Mouse (Mus musculus) G1E (cell line): ENCODE results near the gene Mpdu1. TPM values are rescaled to one million over a fixed set of nuclear protein-coding genes. Genes with fewer than 3 reads are reported as not detected.
A peak's percentile ranks its signal among the peaks of the same experiment; 100 is the strongest.

Experiments
- ATAC-seq: 2 replicates; pipeline ENCODE4 v1.8.0; 2016; ENCODE audit warnings: mild to moderate bottlenecking; ENCODE audit not compliant: insufficient number of reproducible peaks, poor library complexity, low FRiP score, severe bottlenecking; ENCODE audit errors: extremely low read depth
- DNase-seq: peaks from one replicate; pipeline ENCODE4 v3.0.0; 2012; ENCODE audit warnings: low spot score
- H3K27me3 ChIP-seq: 2 replicates; pipeline ENCODE4 v1.6.1; 2012; ENCODE audit warnings: mild to moderate bottlenecking, low read length, inconsistent platforms; ENCODE audit not compliant: insufficient read depth
- H3K36me3 ChIP-seq: replicated peaks from 2 replicates; pipeline ENCODE3; 2012; ENCODE audit warnings: mild to moderate bottlenecking, inconsistent platforms
- H3K4me1 ChIP-seq: 2 replicates; pipeline ENCODE4 v1.6.1; 2012; ENCODE audit warnings: low read depth, low read length, inconsistent platforms, mixed read lengths; ENCODE audit not compliant: insufficient read depth
- H3K4me3 ChIP-seq: 2 replicates; pipeline ENCODE4 v1.5.1; 2012; ENCODE audit warnings: low read depth, mild to moderate bottlenecking, inconsistent platforms, low read length, moderate library complexity, mixed read lengths
- H3K9me3 ChIP-seq: replicated peaks from 2 replicates; pipeline ENCODE4 v1.6.1; 2012; ENCODE audit warnings: inconsistent platforms
- CTCF ChIP-seq: IDR thresholded peaks from 2 replicates; pipeline ENCODE4 v1.5.1; 2012; ENCODE audit warnings: low read depth, low read length, inconsistent platforms, mixed read lengths
- GATA1 ChIP-seq: IDR thresholded peaks from 2 replicates; pipeline ENCODE4 v1.6.1; 2012; ENCODE audit warnings: borderline replicate concordance, low read length, inconsistent platforms, mixed read lengths
- GATA2 ChIP-seq: IDR thresholded peaks from 2 replicates; pipeline ENCODE4 v1.6.1; 2012; ENCODE audit warnings: low read depth, low read length, inconsistent platforms, borderline replicate concordance
- POLR2AphosphoS5 ChIP-seq: IDR thresholded peaks from 2 replicates; pipeline ENCODE4 v1.6.1; 2012; ENCODE audit warnings: low read depth, low read length, inconsistent platforms; ENCODE audit not compliant: insufficient replicate concordance
- TAL1 ChIP-seq: conservative IDR thresholded peaks from 2 replicates; pipeline ENCODE4 v1.6.1; 2012; ENCODE audit warnings: low read depth, low read length, inconsistent platforms, mixed read lengths
- polyA plus RNA-seq: library from polyadenylated mRNA; stranded (reverse); fragments of >175 nt; gene quantifications from 2 replicates; pipeline ENCODE4 v1.2.3, GENCODE M21; 2012
- total RNA-seq, 2 experiments: library from RNA; stranded (forward) in 1 of 2; stranded (reverse) in 1 of 2; fragments of 200-1000 nt in 1 of 2; fragments of >200 nt in 1 of 2; fragmentation: Nextera tagmentation in 1 of 2; gene quantifications; 2 replicates each; pipeline ENCODE4 v1.2.3; 2014 to 2017

Mpdu1 gene
- total RNA-seq (2014; fragmentation: Nextera tagmentation): 27.0 and 31.1 TPM in 2 replicates
- total RNA-seq (2017): 43.4 and 63.6 TPM in 2 replicates
- polyA plus RNA-seq: 22.7 and 24.9 TPM in 2 replicates

GRCm38 (mm10) chr11:69662213-69662966 is at the start of gene Mpdu1:
Mpdu1 (minus strand) TSS chr11:69662642.
- Histone ChIP-seq H3K36me3 (peaks cover 68% of the 10 kb centered on the region), H3K9me3 (no peaks in the 10 kb centered on the region), H3K4me3 (peak within 1 kb of the TSS; percentile 73), H3K27me3 (no peaks in the 10 kb centered on the region), H3K4me1 (peaks cover 61% of the 10 kb centered on the region)
- DNase-seq: peak; percentile 90
- no peak for TF ChIP-seq GATA1
- TF ChIP-seq CTCF: no peak
- TF ChIP-seq TAL1: no peak
- TF ChIP-seq GATA2: no peak
- TF ChIP-seq POLR2AphosphoS5: no peak; the same call in 1 of the 2 replicates
- ATAC-seq: peak; percentile 78

- peaks cover 24% of the 10 kb centered on the region for H3K27me3 ChIP-seq
- H3K4me1 ChIP-seq: peaks cover 20% of the 10 kb centered on the region
- ATAC-seq (no peak), DNase-seq (no peak)
- no peak overlapping the region for H3K4me3 ChIP-seq
- TF ChIP-seq GATA1: no peak
- TF ChIP-seq POLR2AphosphoS5: no peak
- no peak for TF ChIP-seq GATA2
- no peak for TF ChIP-seq TAL1
- no peak for TF ChIP-seq CTCF
- H3K9me3 ChIP-seq: no peaks in the 10 kb centered on the region
- no peaks in the 10 kb centered on the region for H3K36me3 ChIP-seq
Measured at GRCm38 (mm10) chr11:69711082-69711481, 48.6 kb upstream of the Mpdu1 start.

DNA sequence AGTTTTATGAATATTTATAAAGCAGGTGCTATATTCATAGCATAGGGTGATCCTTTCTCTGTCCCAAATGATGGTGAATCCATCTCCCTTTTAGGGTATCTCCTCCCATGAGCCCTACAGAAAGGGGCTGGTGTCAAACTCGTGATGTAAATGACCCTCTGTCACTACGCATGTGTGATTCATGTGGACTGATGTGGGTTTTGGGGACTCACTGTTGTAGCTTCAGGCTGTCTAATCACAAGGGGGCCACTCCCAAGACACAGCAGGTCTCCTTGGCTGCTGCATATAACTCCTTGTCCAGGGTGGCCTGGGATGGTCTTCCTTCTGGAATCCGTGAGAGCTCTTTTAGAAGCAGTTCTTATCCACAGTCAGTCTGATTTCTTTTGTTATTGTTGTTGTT is 48.0 kb upstream of the Mpdu1 start:
- no peak for ATAC-seq

DNA sequence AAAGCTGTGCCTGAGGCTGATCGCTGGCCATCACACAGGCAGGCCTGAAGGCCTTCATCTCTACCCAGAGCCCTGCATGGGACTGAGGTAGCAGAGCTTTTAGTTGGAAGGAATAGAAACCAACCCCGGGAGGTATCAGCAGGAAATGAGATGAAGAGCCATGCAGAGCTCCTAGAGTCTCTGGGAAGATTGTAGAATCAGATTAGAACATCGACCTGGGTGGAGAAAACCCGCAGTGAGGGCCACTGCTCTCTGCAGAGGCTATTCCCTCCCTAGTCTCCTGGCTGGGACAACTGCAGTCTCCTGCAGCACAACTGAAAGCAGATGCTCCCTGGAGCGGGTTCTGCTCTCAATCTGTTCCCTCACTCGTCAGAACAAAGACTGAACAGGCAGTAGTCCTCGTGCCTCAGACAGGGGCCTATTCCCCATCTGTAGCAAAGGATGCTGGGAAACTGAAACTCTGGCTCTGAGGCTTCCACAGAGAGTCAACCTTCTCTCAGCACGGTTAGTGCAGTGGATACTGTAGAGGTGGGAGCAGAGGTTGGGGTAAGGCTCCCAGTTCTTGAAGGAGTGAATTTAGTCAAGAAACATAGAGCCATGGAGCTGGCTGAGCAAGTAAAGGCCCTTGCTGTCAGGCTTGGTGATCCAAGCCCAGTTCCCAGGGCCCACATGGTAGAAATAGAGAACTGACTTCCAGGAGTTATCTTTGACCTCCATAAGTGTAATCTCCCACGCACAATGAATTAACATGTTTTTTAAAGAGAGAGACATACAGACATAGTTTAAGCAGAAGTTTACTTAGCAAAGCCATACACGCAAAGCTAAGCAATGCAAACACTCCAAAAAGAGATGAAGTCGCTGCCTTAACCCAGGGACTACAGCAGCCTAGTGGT is 47.4 kb upstream of the Mpdu1 start:
- no peak for TF ChIP-seq GATA2
- TF ChIP-seq TAL1: no peak
- TF ChIP-seq POLR2AphosphoS5: no peak
- TF ChIP-seq CTCF: no peak
- Histone ChIP-seq H3K9me3 (no peaks in the 10 kb centered on the region), H3K27me3 (peaks cover 24% of the 10 kb centered on the region), H3K4me3 (no peak overlapping the region), H3K36me3 (no peaks in the 10 kb centered on the region), H3K4me1 (peaks cover 9% of the 10 kb centered on the region)
- ATAC-seq (no peak), DNase-seq (no peak)

More for the DNA sequence above, 48.0 kb upstream of the Mpdu1 start:
- H3K36me3 ChIP-seq: no peaks in the 10 kb centered on the region
- peaks cover 23% of the 10 kb centered on the region for H3K27me3 ChIP-seq
- DNase-seq: no peak
- no peaks in the 10 kb centered on the region for H3K9me3 ChIP-seq
- no peak overlapping the region for H3K4me3 ChIP-seq
- TF ChIP-seq CTCF: no peak
- H3K4me1 ChIP-seq: peaks cover 14% of the 10 kb centered on the region

GRCm38 (mm10) chr11:69708614-69709265 is 46.3 kb upstream of the Mpdu1 start:
- Histone ChIP-seq H3K4me1 (peaks cover 6% of the 10 kb centered on the region; the same call in 1 of the 2 replicates), H3K36me3 (no peaks in the 10 kb centered on the region), H3K27me3 (peaks cover 26% of the 10 kb centered on the region)

More at GRCm38 (mm10) chr11:69708614-69709265, 46.3 kb upstream of the Mpdu1 start:
- ATAC-seq: no peak
- no peak for DNase-seq
- Histone ChIP-seq H3K9me3 (no peaks in the 10 kb centered on the region), H3K4me3 (no peak overlapping the region)
- TF ChIP-seq TAL1 (no peak), POLR2AphosphoS5 (no peak), CTCF (no peak), GATA2 (no peak), GATA1 (no peak)
